Mouse (Mus musculus) brain, embryonic 14.5 days (tissue): ENCODE results near the gene Olfr983.

Experiments
- CTCF ChIP-seq: fragments of 200-500 bp; IDR thresholded peaks from 2 replicates; pipeline ENCODE4 v1.5.1; 2012; ENCODE audit warnings: inconsistent platforms, mild to moderate bottlenecking, moderate library complexity, borderline replicate concordance; ENCODE audit not compliant: insufficient read depth, insufficient read length; ENCODE audit errors: extremely low read depth
- POLR2A ChIP-seq: fragments of 200-500 bp; IDR thresholded peaks from 2 replicates; pipeline ENCODE4 v1.6.1; 2012; ENCODE audit warnings: mild to moderate bottlenecking, inconsistent platforms, borderline replicate concordance; ENCODE audit not compliant: poor library complexity, insufficient read depth, insufficient read length, severe bottlenecking; ENCODE audit errors: extremely low read depth

DNA sequence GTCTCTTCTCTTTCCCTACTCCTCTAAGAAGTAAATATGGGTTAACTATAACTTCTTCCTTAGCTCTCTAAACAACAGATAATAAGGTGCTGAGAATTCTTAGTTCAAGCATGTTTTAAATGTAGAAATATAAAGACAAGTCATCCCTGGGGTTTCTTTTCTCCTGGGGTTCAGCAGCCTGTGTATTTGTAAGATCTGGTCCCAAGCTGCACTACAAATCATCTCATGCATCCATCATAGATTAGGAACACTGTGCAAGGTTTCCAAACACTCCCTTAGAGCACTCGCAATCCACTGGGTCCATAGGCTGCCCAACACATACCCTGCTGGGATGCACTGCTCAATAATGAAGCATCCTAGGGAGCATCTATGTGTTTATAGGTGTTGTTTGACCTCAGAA is 36.7 kb upstream of the Olfr983 start, which contains the start of gene Olfr985:
- no peak for TF ChIP-seq CTCF
- TF ChIP-seq POLR2A = no peak
